ENCODE assay signal across 8 mouse cellular contexts in the genomic region with DNA sequence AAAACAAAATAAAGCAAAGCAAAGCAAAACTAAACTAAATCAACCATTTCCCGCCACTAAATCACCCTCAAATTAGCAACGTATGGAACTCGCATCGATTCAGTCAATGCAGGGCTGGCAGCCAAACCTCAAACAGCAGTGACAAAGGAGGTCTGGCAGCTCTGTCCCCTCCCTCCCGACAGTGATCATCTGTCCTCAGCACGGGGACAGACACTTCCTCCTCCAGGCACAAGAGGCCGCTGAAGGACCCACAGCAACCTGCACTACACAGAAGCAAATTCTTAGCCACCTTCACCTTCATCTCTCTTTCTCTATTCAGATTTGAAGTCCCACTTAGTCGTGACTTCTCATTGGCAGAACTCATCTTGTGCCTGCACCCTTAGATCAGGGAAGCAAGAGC. TPM values are rescaled to one million over a fixed set of nuclear protein-coding genes. Genes with fewer than 3 reads are reported as not detected.
A peak's percentile ranks its signal among the peaks of the same experiment; 100 is the strongest.
DNase-seq lines count a peak whose midpoint lies in the region; ATAC-seq and TF ChIP-seq lines count a peak whose summit lies in the region.

No protein-coding gene starts in this region.

- H3K4me2 ChIP-seq in forebrain, embryonic 11.5 days (ENCODE audit: low read depth, low read length, severe bottlenecking): no peak overlapping the region
- no peak overlapping the region for H3K4me2 ChIP-seq in hindbrain, embryonic 11.5 days (replicated peaks; ENCODE audit: low read depth, low read length)
- 0 out of 2 replicates have a peak overlapping the region, but pooled peaks have one; percentile 8 for H3K4me2 ChIP-seq in limb, embryonic 15.5 days
- peak overlapping the region; percentile 20; the same call in 1 of the 2 replicates for H3K4me2 ChIP-seq in midbrain, embryonic 14.5 days (ENCODE audit: low read length)

- no peak overlapping the region for H3K4me3 ChIP-seq in forebrain, embryonic 11.5 days (ENCODE audit: low read depth, low read length)
- H3K4me3 ChIP-seq in hindbrain, embryonic 11.5 days (ENCODE audit: low read depth, low read length): no peak overlapping the region
- no peak overlapping the region for H3K4me3 ChIP-seq in limb, embryonic 15.5 days
- H3K4me3 ChIP-seq in midbrain, embryonic 14.5 days (replicated peaks; ENCODE audit: low read depth, low read length): no peak overlapping the region

- peak; percentile 81 for DNase-seq in layer of hippocampus, adult 11-12 months (ENCODE audit: low spot score)
- DNase-seq in layer of hippocampus, postnatal 14 days (ENCODE audit: low spot score in 2 of 2): no peak
- DNase-seq in brain, embryonic 14.5 days (ENCODE audit: low read depth): peak; percentile 94
- peak; percentile 77 for DNase-seq in forebrain, embryonic 11.5 days (ENCODE audit: low spot score)
- DNase-seq in hindbrain, embryonic 11.5 days (ENCODE audit: low spot score): peak; percentile 68
- peak; percentile 82 for DNase-seq in midbrain, embryonic 14.5 days
- peak; percentile 76 to 83 for DNase-seq in spleen, postnatal 4 days (ENCODE audit: low spot score in 2 of 2)

- H3K27ac ChIP-seq in forebrain, embryonic 11.5 days (ENCODE audit: low read depth, low read length): no peak overlapping the region
- H3K27ac ChIP-seq in hindbrain, embryonic 11.5 days (ENCODE audit: low read depth, low read length): no peak overlapping the region
- H3K27ac ChIP-seq in limb, embryonic 15.5 days: no peak overlapping the region
- H3K27ac ChIP-seq in midbrain, embryonic 14.5 days (replicated peaks; ENCODE audit: low read depth, low read length): no peak overlapping the region

- TF ChIP-seq POLR2A in brain, embryonic 14.5 days (IDR thresholded peaks at IDR 0.05; ENCODE audit: borderline replicate concordance, extremely low read depth, insufficient read depth, insufficient read length, poor library complexity, severe bottlenecking): peak; percentile 15; the same call in 1 of the 2 replicates

- 2% methylated on average over 8 of the region's 8 CpGs for WGBS in forebrain, embryonic 11.5 days
- 2% methylated on average over 8 of the region's 8 CpGs for WGBS in hindbrain, embryonic 11.5 days
- WGBS in limb, embryonic 15.5 days: under 1% methylated on average over 8 of the region's 8 CpGs
- under 1% methylated on average over 8 of the region's 8 CpGs for WGBS in midbrain, embryonic 14.5 days

- peaks cover 6% of the 10 kb centered on the region for H3K4me1 ChIP-seq in forebrain, embryonic 11.5 days (replicated peaks; ENCODE audit: control insufficient read depth, insufficient read depth, low read length)
- peaks cover 3% of the 10 kb centered on the region; the same call in 1 of the 2 replicates for H3K4me1 ChIP-seq in hindbrain, embryonic 11.5 days (replicated peaks; ENCODE audit: control insufficient read depth, insufficient read depth, low read length)
- H3K4me1 ChIP-seq in limb, embryonic 15.5 days: peaks cover 13% of the 10 kb centered on the region
- peaks cover 8% of the 10 kb centered on the region; the same call in 1 of the 2 replicates for H3K4me1 ChIP-seq in midbrain, embryonic 14.5 days (ENCODE audit: control insufficient read depth, insufficient read depth, low read length)

- H3K27me3 ChIP-seq in forebrain, embryonic 11.5 days (ENCODE audit: control insufficient read depth, insufficient read depth, low read length): no peaks in the 10 kb centered on the region
- H3K27me3 ChIP-seq in hindbrain, embryonic 11.5 days (ENCODE audit: control insufficient read depth, insufficient read depth, low read length): no peaks in the 10 kb centered on the region
- H3K27me3 ChIP-seq in limb, embryonic 15.5 days: no peaks in the 10 kb centered on the region
- no peaks in the 10 kb centered on the region for H3K27me3 ChIP-seq in midbrain, embryonic 14.5 days (ENCODE audit: control insufficient read depth, insufficient read depth, low read length)

- no peaks in the 10 kb centered on the region for H3K9me3 ChIP-seq in forebrain, embryonic 11.5 days (ENCODE audit: control insufficient read depth, low read length)
- no peaks in the 10 kb centered on the region for H3K9me3 ChIP-seq in hindbrain, embryonic 11.5 days (ENCODE audit: control insufficient read depth, low read length)
- H3K9me3 ChIP-seq in limb, embryonic 15.5 days: no peaks in the 10 kb centered on the region
- H3K9me3 ChIP-seq in midbrain, embryonic 14.5 days (ENCODE audit: control insufficient read depth, low read length): no peaks in the 10 kb centered on the region

- peak; percentile 75 for TF ChIP-seq CTCF in brain, embryonic 14.5 days (IDR thresholded peaks at IDR 0.05; ENCODE audit: borderline replicate concordance, extremely low read depth, insufficient read depth, insufficient read length)

- ATAC-seq in forebrain, embryonic 11.5 days (replicated peaks; ENCODE audit: low FRiP score): 0 out of 2 replicates have a peak, but pooled peaks have one; percentile 51
- peak; percentile 55; the same call in 1 of the 2 replicates for ATAC-seq in hindbrain, embryonic 11.5 days (ENCODE audit: low FRiP score)
- no peak for ATAC-seq in limb, embryonic 15.5 days (ENCODE audit: insufficient number of reproducible peaks, low FRiP score, low TSS enrichment, low read depth)
- peak; percentile 79; the same call in 1 of the 2 replicates for ATAC-seq in midbrain, embryonic 14.5 days (ENCODE audit: low FRiP score, low TSS enrichment)

- H3K36me3 ChIP-seq in forebrain, embryonic 11.5 days (ENCODE audit: control insufficient read depth, insufficient read depth, low read length): no peaks in the 10 kb centered on the region
- H3K36me3 ChIP-seq in hindbrain, embryonic 11.5 days (ENCODE audit: control insufficient read depth, insufficient read depth, low read length): no peaks in the 10 kb centered on the region
- 0 out of 2 replicates have a peak, but pooled peaks cover 4% of the 10 kb centered on the region for H3K36me3 ChIP-seq in limb, embryonic 15.5 days
- peaks cover 4% of the 10 kb centered on the region; the same call in 1 of the 2 replicates for H3K36me3 ChIP-seq in midbrain, embryonic 14.5 days (ENCODE audit: control insufficient read depth, insufficient read depth, low read length)

- no peak overlapping the region for H3K9ac ChIP-seq in forebrain, embryonic 11.5 days (ENCODE audit: low read length)
- no peak overlapping the region for H3K9ac ChIP-seq in hindbrain, embryonic 11.5 days (ENCODE audit: low read depth, low read length)
- H3K9ac ChIP-seq in limb, embryonic 15.5 days: no peak overlapping the region
- no peak overlapping the region for H3K9ac ChIP-seq in midbrain, embryonic 14.5 days (replicated peaks; ENCODE audit: low read length)

RNA-seq across cellular contexts. Expression of a gene that starts 1.6 kb away (rescaled TPM):
- total RNA-seq in layer of hippocampus, postnatal 14 days (2021): 10 to 100 TPM; 60.0 to 61.1 TPM
- polyA plus RNA-seq in brain, embryonic 14.5 days (2012; rRNA removed): 52.4 and 53.3 TPM in 2 replicates
- 22.2 and 22.6 TPM in 2 replicates for polyA plus RNA-seq in forebrain, embryonic 11.5 days (2014; fragmentation: Nextera tagmentation; extraction: Ambion mirVana)
- 17.8 and 21.4 TPM in 2 replicates for polyA plus RNA-seq in hindbrain, embryonic 11.5 days (2014; fragmentation: Nextera tagmentation; extraction: Ambion mirVana)
- 44.5 and 49.5 TPM in 2 replicates for polyA plus RNA-seq in limb, embryonic 15.5 days (2015; fragmentation: Nextera tagmentation; extraction: Ambion mirVana)
- 29.5 and 38.3 TPM in 2 replicates for polyA plus RNA-seq in midbrain, embryonic 14.5 days (2014; fragmentation: Nextera tagmentation; extraction: Ambion mirVana)

RNA-seq across cellular contexts. Expression of a gene that starts 2.7 kb away (rescaled TPM):
- not detected for total RNA-seq in layer of hippocampus, postnatal 14 days (2021)
- polyA plus RNA-seq in brain, embryonic 14.5 days (2012; rRNA removed): not detected in 2 replicates
- polyA plus RNA-seq in forebrain, embryonic 11.5 days (2014; fragmentation: Nextera tagmentation; extraction: Ambion mirVana): not detected in 2 replicates
- not detected in 2 replicates for polyA plus RNA-seq in hindbrain, embryonic 11.5 days (2014; fragmentation: Nextera tagmentation; extraction: Ambion mirVana)
- not detected in 2 replicates for polyA plus RNA-seq in limb, embryonic 15.5 days (2015; fragmentation: Nextera tagmentation; extraction: Ambion mirVana)
- not detected in 2 replicates for polyA plus RNA-seq in midbrain, embryonic 14.5 days (2014; fragmentation: Nextera tagmentation; extraction: Ambion mirVana)

RNA-seq across cellular contexts. Expression of a gene that starts 14.9 kb away (rescaled TPM):
- total RNA-seq in layer of hippocampus, postnatal 14 days (2021): 100 to 1,000 TPM; 512 to 548 TPM
- 3.3 and 7.9 TPM in 2 replicates for polyA plus RNA-seq in brain, embryonic 14.5 days (2012; rRNA removed)
- polyA plus RNA-seq in forebrain, embryonic 11.5 days (2014; fragmentation: Nextera tagmentation; extraction: Ambion mirVana): 11.4 and 12.9 TPM in 2 replicates
- polyA plus RNA-seq in hindbrain, embryonic 11.5 days (2014; fragmentation: Nextera tagmentation; extraction: Ambion mirVana): 10.7 and 12.4 TPM in 2 replicates
- polyA plus RNA-seq in limb, embryonic 15.5 days (2015; fragmentation: Nextera tagmentation; extraction: Ambion mirVana): 124 and 168 TPM in 2 replicates
- polyA plus RNA-seq in midbrain, embryonic 14.5 days (2014; fragmentation: Nextera tagmentation; extraction: Ambion mirVana): 4.2 and 6.4 TPM in 2 replicates

RNA-seq across cellular contexts. Expression of a gene that starts 24.0 kb away (rescaled TPM):
- 10 to 100 TPM; 90.5 to 91.4 TPM for total RNA-seq in layer of hippocampus, postnatal 14 days (2021)
- 214 and 265 TPM in 2 replicates for polyA plus RNA-seq in brain, embryonic 14.5 days (2012; rRNA removed)
- polyA plus RNA-seq in forebrain, embryonic 11.5 days (2014; fragmentation: Nextera tagmentation; extraction: Ambion mirVana): 111 and 127 TPM in 2 replicates
- polyA plus RNA-seq in hindbrain, embryonic 11.5 days (2014; fragmentation: Nextera tagmentation; extraction: Ambion mirVana): 110 and 125 TPM in 2 replicates
- 119 TPM in 2 replicates for polyA plus RNA-seq in limb, embryonic 15.5 days (2015; fragmentation: Nextera tagmentation; extraction: Ambion mirVana)
- 120 and 144 TPM in 2 replicates for polyA plus RNA-seq in midbrain, embryonic 14.5 days (2014; fragmentation: Nextera tagmentation; extraction: Ambion mirVana)

RNA-seq across cellular contexts. Expression of a gene that starts 24.0 kb away (rescaled TPM):
- 10 to 100 TPM; 21.3 to 21.7 TPM for total RNA-seq in layer of hippocampus, postnatal 14 days (2021)
- 30.9 and 37.9 TPM in 2 replicates for polyA plus RNA-seq in brain, embryonic 14.5 days (2012; rRNA removed)
- polyA plus RNA-seq in forebrain, embryonic 11.5 days (2014; fragmentation: Nextera tagmentation; extraction: Ambion mirVana): 18.5 and 20.9 TPM in 2 replicates
- polyA plus RNA-seq in hindbrain, embryonic 11.5 days (2014; fragmentation: Nextera tagmentation; extraction: Ambion mirVana): 18.0 and 19.5 TPM in 2 replicates
- polyA plus RNA-seq in limb, embryonic 15.5 days (2015; fragmentation: Nextera tagmentation; extraction: Ambion mirVana): 16.7 and 19.0 TPM in 2 replicates
- polyA plus RNA-seq in midbrain, embryonic 14.5 days (2014; fragmentation: Nextera tagmentation; extraction: Ambion mirVana): 14.2 and 24.2 TPM in 2 replicates

Comparison
In these comparisons a context has a peak if more than half of its experiments do, and no peak if none do; other contexts are left out.
1. DNase-seq: peak in layer of hippocampus, adult 11-12 months (single experiment), brain, embryonic 14.5 days (single experiment), forebrain, embryonic 11.5 days (single experiment), hindbrain, embryonic 11.5 days (single experiment), midbrain, embryonic 14.5 days (single experiment) and spleen, postnatal 4 days (2 of 2); none in layer of hippocampus, postnatal 14 days (0 of 2).
2. H3K4me2 ChIP-seq: peak in limb, embryonic 15.5 days (single experiment) and midbrain, embryonic 14.5 days (single experiment); none in forebrain, embryonic 11.5 days (single experiment) and hindbrain, embryonic 11.5 days (single experiment).